Mouse (Mus musculus) MEL (cell line): Measurements from ENCODE around the gene Kansl1. TPM values are rescaled to one million over a fixed set of nuclear protein-coding genes. Genes with fewer than 3 reads are reported as not detected.

Experiments
- DNase-seq: peaks from one replicate; pipeline ENCODE4 v3.0.0; 2011; ENCODE audit warnings: low read depth, low spot score
- H3K27ac ChIP-seq: 2 replicates; pipeline ENCODE4 v1.5.1; 2012; ENCODE audit warnings: low read depth, mild to moderate bottlenecking, control low read depth, low read length, moderate library complexity; ENCODE audit not compliant: control insufficient read depth
- H3K27me3 ChIP-seq, 2 experiments: fragments of 150-350 bp in 1 of 2; sonication (generic) in 1 of 2; 2 replicates each; pipeline ENCODE4 v1.6.1; 2012; ENCODE audit warnings: low read length in 2 of 2, mild to moderate bottlenecking in 2 of 2, improper control_type of control experiment in 1 of 2, moderate library complexity in 1 of 2; ENCODE audit not compliant: insufficient read depth in 2 of 2, control insufficient read depth in 1 of 2
- H3K36me3 ChIP-seq, 2 experiments: 2 replicates each; pipeline ENCODE4 v1.6.1; 2012 to 2014; ENCODE audit warnings: low read length in 2 of 2, improper control_type of control experiment in 1 of 2, inconsistent platforms in 1 of 2, mild to moderate bottlenecking in 1 of 2; ENCODE audit not compliant: insufficient read depth in 2 of 2, control insufficient read depth in 1 of 2
- H3K4me1 ChIP-seq, 2 experiments: fragments of 150-350 bp in 1 of 2; sonication (generic) in 1 of 2; 2 replicates each; pipeline ENCODE4 v1.6.1; 2012; ENCODE audit warnings: low read length in 2 of 2, improper control_type of control experiment in 1 of 2, mild to moderate bottlenecking in 1 of 2; ENCODE audit not compliant: insufficient read depth in 2 of 2, control insufficient read depth in 1 of 2
- H3K4me3 ChIP-seq, 2 experiments: fragments of 150-350 bp in 1 of 2; sonication (generic) in 1 of 2; 2 replicates each; pipeline ENCODE4 v1.5.1; 2012; ENCODE audit warnings: low read depth in 2 of 2, low read length in 2 of 2, mild to moderate bottlenecking in 2 of 2, moderate library complexity in 2 of 2, control low read depth in 1 of 2, improper control_type of control experiment in 1 of 2; ENCODE audit not compliant: control insufficient read depth in 1 of 2, insufficient read depth in 1 of 2
- H3K79me2 ChIP-seq: 2 replicates; pipeline ENCODE4 v1.6.1; 2012; ENCODE audit warnings: mild to moderate bottlenecking, low read length, moderate library complexity; ENCODE audit not compliant: control insufficient read depth, poor library complexity, insufficient read depth
- H3K9ac ChIP-seq: 2 replicates; pipeline ENCODE4 v1.6.1; 2012; ENCODE audit warnings: low read depth, mild to moderate bottlenecking, control low read depth, low read length, moderate library complexity; ENCODE audit not compliant: control insufficient read depth, poor library complexity, severe bottlenecking
- H3K9me3 ChIP-seq: fragments of 150-350 bp; sonication (generic); replicated peaks from 2 replicates; pipeline ENCODE4 v1.6.1; 2012; ENCODE audit warnings: mild to moderate bottlenecking, low read length, improper control_type of control experiment, moderate library complexity; ENCODE audit not compliant: insufficient read depth
- BHLHE40 ChIP-seq: IDR thresholded peaks from 2 replicates; pipeline ENCODE4 v1.6.1; 2012; ENCODE audit warnings: low read depth, mild to moderate bottlenecking, inconsistent platforms, low read length, improper control_type of control experiment, borderline replicate concordance
- CTCF ChIP-seq, 3 experiments: IDR thresholded peaks in 2 of 3; conservative IDR thresholded peaks in 1 of 3; 2 replicates each; pipeline ENCODE4 v1.5.1; 2011 to 2012; ENCODE audit warnings: low read length in 3 of 3, low read depth in 2 of 3, mild to moderate bottlenecking in 2 of 3, improper control_type of control experiment in 1 of 3, inconsistent platforms in 1 of 3, mixed read lengths in 1 of 3, moderate library complexity in 1 of 3; ENCODE audit not compliant: control insufficient read depth in 1 of 3, insufficient read depth in 1 of 3, poor library complexity in 1 of 3, severe bottlenecking in 1 of 3
- E2F4 ChIP-seq: IDR thresholded peaks from 2 replicates; pipeline ENCODE4 v1.6.1; 2011; ENCODE audit warnings: low read depth, low read length, improper control_type of control experiment, borderline replicate concordance
- ELF1 ChIP-seq: IDR thresholded peaks from 2 replicates; pipeline ENCODE4 v1.6.1; 2014; ENCODE audit warnings: low read depth, mild to moderate bottlenecking, inconsistent platforms, low read length, improper control_type of control experiment, moderate library complexity
- EP300 ChIP-seq, 2 experiments: IDR thresholded peaks; 2 replicates each; pipeline ENCODE4 v1.6.1; 2011; ENCODE audit warnings: improper control_type of control experiment in 2 of 2, low read length in 2 of 2, low read depth in 1 of 2, mild to moderate bottlenecking in 1 of 2
- ETS1 ChIP-seq: IDR thresholded peaks from 2 replicates; pipeline ENCODE4 v1.6.1; 2012; ENCODE audit warnings: low read depth, mild to moderate bottlenecking, inconsistent platforms, low read length, improper control_type of control experiment, moderate library complexity
- MAFK ChIP-seq: IDR thresholded peaks from 2 replicates; pipeline ENCODE4 v1.6.1; 2011; ENCODE audit warnings: low read depth, mild to moderate bottlenecking, low read length, improper control_type of control experiment, borderline replicate concordance
- MAX ChIP-seq: IDR thresholded peaks from 2 replicates; pipeline ENCODE4 v1.6.1; 2011; ENCODE audit warnings: low read length, improper control_type of control experiment
- MYB ChIP-seq: IDR thresholded peaks from 2 replicates; pipeline ENCODE4 v1.6.1; 2011; ENCODE audit warnings: mild to moderate bottlenecking, low read depth, low read length, improper control_type of control experiment
- POLR2A ChIP-seq, 2 experiments: IDR thresholded peaks; 2 replicates each; pipeline ENCODE4 v1.6.1; 2011 to 2012; ENCODE audit warnings: low read length in 2 of 2, mild to moderate bottlenecking in 2 of 2, control low read depth in 1 of 2, improper control_type of control experiment in 1 of 2, low read depth in 1 of 2, moderate library complexity in 1 of 2; ENCODE audit not compliant: control insufficient read depth in 1 of 2, insufficient read depth in 1 of 2, poor library complexity in 1 of 2
- RAD21 ChIP-seq: IDR thresholded peaks from 2 replicates; pipeline ENCODE4 v1.6.1; 2011; ENCODE audit warnings: mild to moderate bottlenecking, low read depth, low read length, improper control_type of control experiment
- TBP ChIP-seq: IDR thresholded peaks from 2 replicates; pipeline ENCODE4 v1.8.0; 2011; ENCODE audit warnings: low read depth, low read length, improper control_type of control experiment
- TCF12 ChIP-seq: IDR thresholded peaks from 2 replicates; pipeline ENCODE4 v1.6.1; 2014; ENCODE audit warnings: low read depth, mild to moderate bottlenecking, inconsistent platforms, low read length, improper control_type of control experiment, moderate library complexity
- USF2 ChIP-seq, 2 experiments: IDR thresholded peaks; 2 replicates each; pipeline ENCODE4 v1.6.1; 2011 to 2012; ENCODE audit warnings: improper control_type of control experiment in 2 of 2, low read length in 2 of 2, borderline replicate concordance in 1 of 2, inconsistent platforms in 1 of 2, low read depth in 1 of 2, mild to moderate bottlenecking in 1 of 2; ENCODE audit not compliant: insufficient read depth in 1 of 2
- polyA plus RNA-seq, 2 experiments: library from polyadenylated mRNA; stranded (reverse) in 1 of 2; unstranded in 1 of 2; fragments of >175 nt in 1 of 2; fragments of >200 nt in 1 of 2; gene quantifications; 2 replicates each; pipeline versions ENCODE4 v1.2.1 to v1.2.4; 2012; ENCODE audit warnings: low replicate concordance in 2 of 2, low read depth in 1 of 2; ENCODE audit not compliant: insufficient read length in 2 of 2, insufficient read depth in 1 of 2, missing spikeins in 1 of 2
- total RNA-seq: library from RNA; depleted of rRNA; stranded (reverse); fragments of 300-350 nt; gene quantifications from 2 replicates; pipeline ENCODE4 v1.2.3, GENCODE M21; 2012; rRNA removed

Gene Kansl1
- total and polyA plus RNA-seq, 3 experiments: 14.9 to 76.3 (median 56.4) TPM

DNA sequence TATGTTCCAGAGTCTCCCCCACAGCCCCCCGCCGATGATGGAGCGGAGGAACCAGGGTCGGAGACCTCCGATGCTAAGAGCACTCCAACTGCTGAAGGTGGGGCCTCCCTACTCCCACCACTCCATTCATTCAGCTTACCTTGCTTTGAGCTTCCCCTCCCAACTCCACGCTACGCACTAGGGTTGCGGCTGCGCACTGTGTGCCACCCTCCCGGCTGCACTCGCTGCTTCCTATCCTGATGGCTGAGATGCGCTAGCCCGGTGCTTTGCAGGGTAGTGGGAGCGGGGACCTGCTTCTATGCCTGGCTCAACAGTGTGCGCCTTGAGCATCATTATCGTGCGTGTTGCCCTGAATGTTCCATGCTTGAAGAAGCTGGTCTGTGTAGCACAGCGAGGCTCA is 181.5 kb downstream of the Kansl1 start:
- H3K4me1 ChIP-seq: peaks cover 1 to 20% of the 10 kb centered on the region in 2 experiments
- H3K4me3 ChIP-seq: no peak overlapping the region
- H3K79me2 ChIP-seq: no peaks in the 10 kb centered on the region
- H3K9me3 ChIP-seq: no peaks in the 10 kb centered on the region
- no peak overlapping the region for H3K9ac ChIP-seq
- H3K36me3 ChIP-seq: peaks cover 0 to 4% of the 10 kb centered on the region in 2 experiments; a peak in 2 of 4 replicates
- H3K27ac ChIP-seq: no peak overlapping the region
- DNase-seq: no peak
- H3K27me3 ChIP-seq: no peaks in the 10 kb centered on the region; a peak in 1 of 4 replicates
- no peak for TF ChIP-seq CTCF (IDR thresholded peaks at IDR 0.05 in 2 of 3, conservative IDR thresholded peaks at IDR 0.05 in 1 of 3; ENCODE audit: control insufficient read depth in 1 of 3, insufficient read depth in 1 of 3, low read depth in 2 of 3, low read length in 3 of 3, poor library complexity in 1 of 3, severe bottlenecking in 1 of 3)
- TF ChIP-seq EP300 (IDR thresholded peaks at IDR 0.05; ENCODE audit: low read depth in 1 of 2, low read length in 2 of 2): no peak
- no peak for TF ChIP-seq BHLHE40
- no peak for TF ChIP-seq ELF1
- no peak for TF ChIP-seq RAD21
- TF ChIP-seq MAFK: no peak
- no peak for TF ChIP-seq TCF12
- no peak for TF ChIP-seq MAX
- no peak for TF ChIP-seq MYB
- no peak for TF ChIP-seq E2F4
- no peak for TF ChIP-seq TBP
- TF ChIP-seq USF2 (IDR thresholded peaks at IDR 0.05; ENCODE audit: borderline replicate concordance in 1 of 2, insufficient read depth in 1 of 2, low read depth in 1 of 2, low read length in 2 of 2): no peak
- TF ChIP-seq POLR2A (IDR thresholded peaks at IDR 0.05; ENCODE audit: control insufficient read depth in 1 of 2, insufficient read depth in 1 of 2, low read depth in 1 of 2, low read length in 2 of 2, poor library complexity in 1 of 2): no peak
- no peak for TF ChIP-seq ETS1

Other genes starting within 250 kb of the Kansl1 start
- 0.72 and 0.89 TPM in 2 replicates for gene Mapt, start 237.5 kb downstream of the Kansl1 start, total RNA-seq
- gene Mapt, start 237.5 kb downstream of the Kansl1 start, polyA plus RNA-seq: 1 to 10 TPM in 1 of 2 experiments, not detected in 1; 1.7 TPM
- 24.4 and 32.6 TPM in 2 replicates for gene Cdc27, start 81.8 kb upstream of the Kansl1 start, total RNA-seq
- gene Cdc27, start 81.8 kb upstream of the Kansl1 start, polyA plus RNA-seq: 100 to 1,000 TPM in 1 of 2 experiments, 10 to 100 TPM in 1; 30.4 to 180 TPM
- 0.85 and 1.3 TPM in 2 replicates for gene Myl4, start 81.8 kb upstream of the Kansl1 start, total RNA-seq
- gene Myl4, start 81.8 kb upstream of the Kansl1 start, polyA plus RNA-seq: under 1 TPM in 1 of 2 experiments, not detected in 1; 0.29 TPM
- 0.08 and 0.13 TPM in 2 replicates for gene Itgb3, start 139.1 kb upstream of the Kansl1 start, total RNA-seq
- gene Itgb3, start 139.1 kb upstream of the Kansl1 start, polyA plus RNA-seq: under 1 TPM in 1 of 2 experiments, not detected in 1; 0.32 TPM
- not detected in 2 replicates for gene Gm11639, start 216.8 kb upstream of the Kansl1 start, total RNA-seq
- not detected for gene Gm11639, start 216.8 kb upstream of the Kansl1 start, polyA plus RNA-seq